ENCODE assay signal across 8 mouse cellular contexts in the genomic region with DNA sequence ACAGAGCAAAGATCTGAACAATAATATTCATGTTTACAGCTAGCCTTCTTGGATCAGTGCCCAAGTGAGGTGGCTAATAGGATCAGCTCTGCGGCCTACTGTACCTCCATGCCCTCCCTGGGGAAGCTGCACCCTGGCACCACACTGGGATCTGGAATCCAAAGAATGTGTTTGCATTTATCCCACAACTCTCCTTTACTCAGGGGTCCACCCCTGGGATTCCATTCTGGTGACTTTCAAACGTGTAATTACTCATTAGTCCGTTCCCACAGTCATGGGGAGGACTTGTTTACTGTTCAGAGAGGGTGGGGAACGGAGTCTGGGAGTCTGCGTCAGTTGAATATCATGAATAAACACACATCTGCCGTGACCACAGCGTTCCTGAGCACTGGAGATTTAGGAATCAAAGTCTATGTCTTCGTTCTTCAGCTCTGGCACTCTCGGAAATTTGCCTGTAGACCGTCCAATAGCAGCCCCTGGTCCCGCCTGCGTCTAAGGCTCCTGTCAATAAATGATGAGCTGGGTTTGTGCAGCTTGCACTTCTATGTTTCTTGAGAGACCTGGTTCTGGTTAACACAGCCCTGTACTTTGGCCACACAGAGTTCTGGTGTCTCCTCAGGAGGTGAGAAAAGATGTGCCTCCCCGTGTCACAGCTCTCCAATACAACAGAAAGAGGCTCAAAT.
DNase-seq lines count a peak whose midpoint lies in the region; ATAC-seq and TF ChIP-seq lines count a peak whose summit lies in the region.

No protein-coding gene starts in this region.

- 7% methylated on average over 13 of the region's 13 CpGs for WGBS in forebrain, embryonic 10.5 days
- 10% methylated on average over 13 of the region's 13 CpGs for WGBS in forebrain, embryonic 15.5 days
- 16% methylated on average over 13 of the region's 13 CpGs for WGBS in limb, embryonic 14.5 days

- 0 out of 2 replicates have a peak, but pooled peaks cover 3% of the 10 kb centered on the region for H3K36me3 ChIP-seq in forebrain, embryonic 10.5 days (replicated peaks)
- H3K36me3 ChIP-seq in forebrain, embryonic 15.5 days, result no peaks in the 10 kb centered on the region
- H3K36me3 ChIP-seq in limb, embryonic 14.5 days (ENCODE audit: control insufficient read depth, insufficient read depth, low read length), result no peaks in the 10 kb centered on the region

- peaks cover 10% of the 10 kb centered on the region; the same call in 1 of the 2 replicates for H3K9me3 ChIP-seq in forebrain, embryonic 10.5 days
- no peaks in the 10 kb centered on the region for H3K9me3 ChIP-seq in forebrain, embryonic 15.5 days
- no peaks in the 10 kb centered on the region for H3K9me3 ChIP-seq in limb, embryonic 14.5 days (ENCODE audit: control insufficient read depth, low read length)

- no peak for TF ChIP-seq POLR2A in limb, embryonic 14.5 days (IDR thresholded peaks at IDR 0.05; ENCODE audit: borderline replicate concordance, extremely low read depth, insufficient read depth, insufficient read length)

- peak overlapping the region; percentile 18; the same call in 1 of the 2 replicates for H3K4me3 ChIP-seq in forebrain, embryonic 10.5 days
- H3K4me3 ChIP-seq in forebrain, embryonic 15.5 days, result no peak overlapping the region
- no peak overlapping the region for H3K4me3 ChIP-seq in limb, embryonic 14.5 days (replicated peaks; ENCODE audit: low read length)

- no peak overlapping the region for H3K4me2 ChIP-seq in forebrain, embryonic 15.5 days (replicated peaks)
- H3K4me2 ChIP-seq in limb, embryonic 14.5 days (replicated peaks; ENCODE audit: low read depth, low read length, severe bottlenecking), result 0 out of 2 replicates have a peak overlapping the region, but pooled peaks have one; percentile 14

- H3K27ac ChIP-seq in forebrain, embryonic 10.5 days, result peak overlapping the region; percentile 76
- no peak overlapping the region; the same call in 1 of the 2 replicates for H3K27ac ChIP-seq in forebrain, embryonic 15.5 days (replicated peaks)
- no peak overlapping the region for H3K27ac ChIP-seq in limb, embryonic 14.5 days (replicated peaks; ENCODE audit: low read depth, low read length)

- DNase-seq in forebrain, embryonic 10.5 days (ENCODE audit: extremely low spot score, low spot score), result no peak
- peak; percentile 16 to 22 for DNase-seq in urinary bladder, adult 18-20 months (ENCODE audit: low spot score in 2 of 2)
- no peak for DNase-seq in urinary bladder, postnatal 10 days (ENCODE audit: low spot score)
- peak; percentile 31 for DNase-seq in limb, embryonic 14.5 days (ENCODE audit: low spot score)
- DNase-seq in adrenal gland, postnatal 25 days, result no peak
- DNase-seq in testis, postnatal 14 days (ENCODE audit: low spot score), result no peak

- ATAC-seq in forebrain, embryonic 15.5 days (replicated peaks), result no peak; the same call in none of the 2 replicates
- peak; percentile 9; the same call in 1 of the 2 replicates for ATAC-seq in limb, embryonic 14.5 days (ENCODE audit: low FRiP score, low read depth)
- ATAC-seq in cerebellum, adult (ENCODE audit: insufficient number of reproducible peaks, low FRiP score, low TSS enrichment), result no peak

- H3K4me1 ChIP-seq in forebrain, embryonic 10.5 days, result peaks cover 42% of the 10 kb centered on the region
- peaks cover 22% of the 10 kb centered on the region for H3K4me1 ChIP-seq in forebrain, embryonic 15.5 days
- H3K4me1 ChIP-seq in limb, embryonic 14.5 days (ENCODE audit: control insufficient read depth, insufficient read depth, low read length), result peaks cover 6% of the 10 kb centered on the region

- no peak overlapping the region for H3K9ac ChIP-seq in forebrain, embryonic 15.5 days (replicated peaks)
- H3K9ac ChIP-seq in limb, embryonic 14.5 days (ENCODE audit: low read depth, low read length, severe bottlenecking), result no peak overlapping the region

- H3K27me3 ChIP-seq in forebrain, embryonic 10.5 days (ENCODE audit: poor library complexity, severe bottlenecking), result peaks cover 44% of the 10 kb centered on the region
- no peaks in the 10 kb centered on the region for H3K27me3 ChIP-seq in forebrain, embryonic 15.5 days
- no peaks in the 10 kb centered on the region for H3K27me3 ChIP-seq in limb, embryonic 14.5 days (ENCODE audit: control insufficient read depth, insufficient read depth, low read length)

Comparison
In these comparisons a context has a peak if more than half of its experiments do, and no peak if none do; other contexts are left out.
1. DNase-seq: peak in urinary bladder, adult 18-20 months (2 of 2) and limb, embryonic 14.5 days (single experiment); none in forebrain, embryonic 10.5 days (single experiment), urinary bladder, postnatal 10 days (single experiment), adrenal gland, postnatal 25 days (single experiment) and testis, postnatal 14 days (single experiment).